Mouse (Mus musculus) limb, embryonic 14.5 days (tissue): ENCODE measurements around the gene Camta1. TPM values are rescaled to one million over a fixed set of nuclear protein-coding genes. Genes with fewer than 3 reads are reported as not detected.
A peak's percentile ranks its signal among the peaks of the same experiment; 100 is the strongest.

ENCODE experiments used
- ATAC-seq: fragments of 200-750 bp; cut with Nextera tagmentation; 2 replicates; pipeline ENCODE4 v1.8.0; 2017; ENCODE audit warnings: low read depth, moderate number of reproducible peaks, moderate TSS enrichment; ENCODE audit not compliant: low FRiP score
- DNase-seq: peaks from one replicate; pipeline ENCODE4 v3.0.0-alpha.2; 2015; ENCODE audit warnings: low spot score
- H3K27ac ChIP-seq: fragments of 300-500 bp; sonication (generic); replicated peaks from 2 replicates; pipeline ENCODE4 v1.5.1; 2014; ENCODE audit warnings: low read depth, mild to moderate bottlenecking, low read length, moderate library complexity, mixed read lengths
- H3K27me3 ChIP-seq: fragments of 300-500 bp; sonication (generic); 2 replicates; pipeline ENCODE4 v1.6.1; 2014; ENCODE audit warnings: low read length, mixed read lengths; ENCODE audit not compliant: control insufficient read depth, insufficient read depth
- H3K36me3 ChIP-seq: fragments of 300-500 bp; sonication (generic); 2 replicates; pipeline ENCODE4 v1.6.1; 2014; ENCODE audit warnings: mild to moderate bottlenecking, low read length, moderate library complexity, mixed read lengths; ENCODE audit not compliant: control insufficient read depth, insufficient read depth
- H3K4me1 ChIP-seq: fragments of 300-500 bp; sonication (generic); 2 replicates; pipeline ENCODE4 v1.6.1; 2014; ENCODE audit warnings: antibody characterized with exemption, low read length, mixed read lengths; ENCODE audit not compliant: control insufficient read depth, insufficient read depth
- H3K4me2 ChIP-seq: fragments of 300-500 bp; sonication (generic); replicated peaks from 2 replicates; pipeline ENCODE4 v1.6.1; 2014; ENCODE audit warnings: low read depth, mild to moderate bottlenecking, low read length, moderate library complexity; ENCODE audit not compliant: severe bottlenecking
- H3K4me3 ChIP-seq: fragments of 300-500 bp; sonication (generic); replicated peaks from 2 replicates; pipeline ENCODE4 v1.5.1; 2014; ENCODE audit warnings: low read length
- H3K9ac ChIP-seq: fragments of 300-500 bp; sonication (generic); 2 replicates; pipeline ENCODE4 v1.6.1; 2014; ENCODE audit warnings: mild to moderate bottlenecking, low read depth, low read length, moderate library complexity; ENCODE audit not compliant: severe bottlenecking
- H3K9me3 ChIP-seq: fragments of 300-500 bp; sonication (generic); 2 replicates; pipeline ENCODE4 v1.6.1; 2016; ENCODE audit warnings: low read length; ENCODE audit not compliant: control insufficient read depth
- POLR2A ChIP-seq: fragments of 200-500 bp; IDR thresholded peaks from 2 replicates; pipeline ENCODE4 v1.8.0; 2012; ENCODE audit warnings: inconsistent platforms, mild to moderate bottlenecking, moderate library complexity, borderline replicate concordance; ENCODE audit not compliant: insufficient read depth, insufficient read length; ENCODE audit errors: extremely low read depth
- WGBS: fragments of 180-500 bp; shearing (Covaris S2); extraction: QIAGEN DNeasy Blood & Tissue Kit; methylation state at CpG from one replicate; pipeline ENCODE4 v1.1.7; 2014; 5-methylcytosine and 5-hydroxymethylcytosine counted together
- polyA plus RNA-seq, 2 experiments: library from polyadenylated mRNA; depleted of rRNA in 1 of 2; stranded (reverse) in 1 of 2; unstranded in 1 of 2; fragments of >200 nt; fragmentation: Nextera tagmentation in 1 of 2; extraction: Ambion mirVana in 1 of 2; gene quantifications; 2 replicates each; pipeline versions ENCODE4 v1.2.1 to v1.2.3; 2012 to 2014

Gene Camta1
- polyA plus RNA-seq, 2 experiments = 28.6 to 78.8 TPM

DNA sequence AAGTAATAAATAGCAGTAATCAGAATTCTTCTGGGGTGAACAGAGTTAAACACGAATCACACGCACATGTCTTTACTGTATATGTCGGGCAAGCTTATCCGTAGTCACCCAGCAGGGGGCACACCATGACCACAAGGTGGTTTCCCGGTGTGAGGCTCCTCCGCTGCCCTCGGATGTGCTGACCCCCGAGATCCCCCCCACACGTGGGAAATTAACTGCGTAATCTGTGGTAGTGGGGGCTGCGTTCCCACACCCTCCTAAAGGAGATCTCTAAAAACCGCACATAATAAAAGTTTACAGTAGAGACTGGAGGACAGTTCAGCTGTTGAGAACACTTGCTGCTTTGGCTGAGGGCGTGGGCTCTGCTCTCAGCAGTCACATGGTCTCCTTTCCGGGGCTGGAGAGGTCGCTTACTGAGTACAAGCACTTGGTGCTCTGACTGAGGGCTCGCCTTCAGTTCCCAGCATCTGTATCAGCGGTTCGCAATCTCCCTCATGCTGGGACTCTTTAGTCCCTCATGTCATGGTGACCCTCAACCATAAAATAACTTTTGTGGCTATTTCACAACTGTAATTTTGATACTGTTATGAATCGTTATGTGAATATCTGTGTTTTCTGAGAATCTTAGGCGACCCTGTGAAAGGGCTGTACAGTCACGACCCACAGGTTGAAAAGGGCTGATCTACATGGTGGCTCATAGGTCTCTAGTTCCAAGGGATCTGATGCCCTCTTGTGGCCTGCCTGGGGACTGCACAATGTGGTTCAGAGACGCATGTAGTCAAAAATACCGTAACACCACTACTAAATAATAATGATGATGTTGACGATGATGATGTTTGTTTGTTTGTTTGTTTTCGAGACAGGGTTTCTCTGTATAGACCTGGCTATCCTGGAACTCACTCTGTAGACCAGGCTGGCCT is 896.8 kb downstream of the Camta1 start:
- DNase-seq = peak; percentile 84
- no peak overlapping the region; the same call in 1 of the 2 replicates for H3K4me3 ChIP-seq
- no peaks in the 10 kb centered on the region for H3K9me3 ChIP-seq
- no peaks in the 10 kb centered on the region for H3K4me1 ChIP-seq
- no peaks in the 10 kb centered on the region for H3K36me3 ChIP-seq
- TF ChIP-seq POLR2A = no peak
- H3K4me2 ChIP-seq = peak overlapping the region; percentile 42
- no peaks in the 10 kb centered on the region for H3K27me3 ChIP-seq
- H3K9ac ChIP-seq = no peak overlapping the region
- H3K27ac ChIP-seq = no peak overlapping the region
- ATAC-seq = peak; percentile 63; the same call in 1 of the 2 replicates
- WGBS = 13% methylated on average over 24 of the region's 25 CpGs

- Histone ChIP-seq H3K9ac (no peak overlapping the region), H3K4me2 (no peak overlapping the region), H3K27me3 (no peaks in the 10 kb centered on the region), H3K36me3 (no peaks in the 10 kb centered on the region), H3K4me1 (no peaks in the 10 kb centered on the region), H3K27ac (no peak overlapping the region), H3K9me3 (no peaks in the 10 kb centered on the region), H3K4me3 (no peak overlapping the region)
- ATAC-seq (no peak), DNase-seq (peak; percentile 4)
- no peak for TF ChIP-seq POLR2A
- WGBS = 65% methylated on average over 2 of the region's 2 CpGs
These were observed 898.0 kb downstream of the Camta1 start for GRCm38 (mm10) chr4:150963711-150964110.

- Histone ChIP-seq H3K36me3 (no peaks in the 10 kb centered on the region), H3K27me3 (no peaks in the 10 kb centered on the region), H3K4me3 (no peak overlapping the region), H3K9ac (no peak overlapping the region), H3K4me1 (no peaks in the 10 kb centered on the region), H3K4me2 (no peak overlapping the region), H3K9me3 (no peaks in the 10 kb centered on the region), H3K27ac (no peak overlapping the region)
- TF ChIP-seq POLR2A = no peak
- DNase-seq (no peak), ATAC-seq (no peak)
- WGBS = 50% methylated on average over 6 of the region's 6 CpGs
These were observed 899.4 kb downstream of the Camta1 start for GRCm38 (mm10) chr4:150962231-150962630.

- TF ChIP-seq POLR2A = no peak
- H3K4me1 ChIP-seq = no peaks in the 10 kb centered on the region
These were observed 903.1 kb downstream of the Camta1 start for GRCm38 (mm10) chr4:150958536-150958935.

DNA sequence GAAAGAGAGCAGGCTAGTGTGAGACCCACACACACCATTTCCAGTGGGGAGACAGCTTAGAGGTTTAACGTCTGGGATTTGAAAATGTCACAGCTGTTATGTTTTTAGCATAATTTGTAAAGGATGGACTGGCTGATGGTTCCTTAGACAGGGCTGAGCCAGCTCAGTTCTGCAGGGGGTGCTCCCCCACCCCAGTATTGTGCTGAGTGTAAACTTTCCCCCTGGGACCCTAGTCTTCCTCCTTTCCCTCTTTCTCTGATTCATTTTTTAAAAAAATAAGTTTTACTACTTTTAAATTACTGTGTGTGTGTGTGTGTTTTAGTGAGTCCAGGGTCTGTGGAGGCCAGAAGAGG is 904.6 kb downstream of the Camta1 start:
- no peak for TF ChIP-seq POLR2A
- 55% methylated on average over 1 of the region's 1 CpGs for WGBS
- H3K4me1 ChIP-seq = no peaks in the 10 kb centered on the region
- H3K27me3 ChIP-seq = no peaks in the 10 kb centered on the region
- no peak for ATAC-seq
- H3K36me3 ChIP-seq = no peaks in the 10 kb centered on the region
- no peak overlapping the region for H3K4me2 ChIP-seq
- no peak overlapping the region for H3K27ac ChIP-seq
- no peak overlapping the region for H3K4me3 ChIP-seq
- H3K9ac ChIP-seq = no peak overlapping the region
- H3K9me3 ChIP-seq = no peaks in the 10 kb centered on the region
- no peak for DNase-seq

More at GRCm38 (mm10) chr4:150958536-150958935, 903.1 kb downstream of the Camta1 start:
- no peak overlapping the region for H3K4me3 ChIP-seq
- H3K27me3 ChIP-seq = no peaks in the 10 kb centered on the region
- H3K36me3 ChIP-seq = no peaks in the 10 kb centered on the region
- H3K4me2 ChIP-seq = no peak overlapping the region
- no peak for ATAC-seq
- H3K27ac ChIP-seq = no peak overlapping the region
- DNase-seq = no peak
- H3K9me3 ChIP-seq = no peaks in the 10 kb centered on the region
- no peak overlapping the region for H3K9ac ChIP-seq
- 82% methylated on average over 7 of the region's 7 CpGs for WGBS
